Comparison of ENCODE assay signal across 45 mouse cellular contexts in genomic region chr5:120481205-120481604, GRCm38 (mm10). TPM values are rescaled to one million over a fixed set of nuclear protein-coding genes. Genes with fewer than 3 reads are reported as not detected.
"Had no signal": no experiment of that assay in that cellular context is flagged by ENCODE, and none has a peak within 500 bp of the region (broad histone marks: within the 10 kb centered on the region; RNA-seq: fewer than 3 reads in every experiment).

No protein-coding gene starts in this region.

- H3K4me2 ChIP-seq: limb, embryonic 12.5 days; limb, embryonic 13.5 days; limb, embryonic 15.5 days; liver, embryonic 11.5 days; liver, embryonic 12.5 days; liver, embryonic 13.5 days; liver, embryonic 15.5 days; lung, embryonic 14.5 days; lung, embryonic 15.5 days; midbrain, embryonic 11.5 days; midbrain, embryonic 12.5 days; midbrain, embryonic 13.5 days; midbrain, embryonic 15.5 days; neural tube, embryonic 12.5 days; neural tube, embryonic 13.5 days had no signal

- H3K4me3 ChIP-seq: limb, embryonic 10.5 days; limb, embryonic 12.5 days; limb, embryonic 13.5 days; limb, embryonic 15.5 days; liver, embryonic 12.5 days; liver, embryonic 13.5 days; liver, embryonic 15.5 days; lung, embryonic 15.5 days; megakaryocyte, embryonic 14.5 days; midbrain, embryonic 10.5 days; midbrain, embryonic 12.5 days; midbrain, embryonic 13.5 days; midbrain, embryonic 15.5 days; myocyte; neural tube, embryonic 12.5 days; neural tube, embryonic 13.5 days had no signal

- H3K36me3 ChIP-seq: liver, embryonic 15.5 days had no signal

- H3K4me1 ChIP-seq: limb, embryonic 12.5 days; limb, embryonic 13.5 days; limb, embryonic 15.5 days; liver, embryonic 12.5 days; liver, embryonic 13.5 days; liver, embryonic 15.5 days; lung, embryonic 15.5 days; midbrain, embryonic 15.5 days; neural tube, embryonic 12.5 days had no signal

- H3K9me3 ChIP-seq: limb, embryonic 10.5 days; limb, embryonic 12.5 days; limb, embryonic 13.5 days; limb, embryonic 15.5 days; liver, embryonic 12.5 days; liver, embryonic 13.5 days; liver, embryonic 15.5 days; lung, embryonic 15.5 days; midbrain, embryonic 10.5 days; midbrain, embryonic 12.5 days; midbrain, embryonic 13.5 days; midbrain, embryonic 15.5 days; neural tube, embryonic 12.5 days; neural tube, embryonic 13.5 days had no signal

- H3K27ac ChIP-seq: limb, embryonic 10.5 days; limb, embryonic 12.5 days; limb, embryonic 13.5 days; limb, embryonic 15.5 days; liver, embryonic 12.5 days; liver, embryonic 13.5 days; liver, embryonic 14.5 days; liver, embryonic 15.5 days; lung, embryonic 15.5 days; macrophage; midbrain, embryonic 10.5 days; midbrain, embryonic 12.5 days; midbrain, embryonic 13.5 days; midbrain, embryonic 15.5 days; neural tube, embryonic 12.5 days; neural tube, embryonic 13.5 days had no signal

- ATAC-seq: liver, embryonic 12.5 days; liver, postnatal 0 days; lung, postnatal 0 days; midbrain, embryonic 13.5 days; midbrain, embryonic 15.5 days; midbrain, embryonic 16.5 days had no signal

- H3K9ac ChIP-seq: limb, embryonic 12.5 days; limb, embryonic 13.5 days; limb, embryonic 15.5 days; liver, embryonic 12.5 days; liver, embryonic 13.5 days; liver, embryonic 14.5 days; liver, embryonic 15.5 days; liver, postnatal 0 days; lung, embryonic 14.5 days; lung, embryonic 15.5 days; midbrain, embryonic 12.5 days; midbrain, embryonic 13.5 days; midbrain, embryonic 15.5 days; neural tube, embryonic 12.5 days; neural tube, embryonic 13.5 days had no signal

- DNase-seq: left cerebral cortex, postnatal 4 days; liver; liver, embryonic 13.5 days; liver, postnatal 0 days; lung, adult 18-20 months; lung, adult 2 months; lung, embryonic 14.5 days; lung, postnatal 10 days; lung, postnatal 14 days; lung, postnatal 36 days; lung, postnatal 4 days; midbrain, embryonic 14.5 days had no signal

- H3K27me3 ChIP-seq: lung, embryonic 15.5 days; midbrain, embryonic 15.5 days; neural tube, embryonic 12.5 days; neural tube, embryonic 13.5 days had no signal

RNA-seq across cellular contexts. Expression of gene Sds, which starts 4.9 kb away (rescaled TPM):
- total RNA-seq: left cerebral cortex, postnatal 14 days; left cerebral cortex, postnatal 36 days; left cerebral cortex, postnatal 4 days; megakaryocyte progenitor cell, adult 5-6 weeks; megakaryocyte, adult 5-6 weeks; megakaryocyte-erythroid progenitor cell, adult 5-6 weeks; midbrain, postnatal 0 days; monocyte, adult 5-6 weeks had no signal
- polyA plus RNA-seq: limb, embryonic 10.5 days; limb, embryonic 11.5 days; limb, embryonic 12.5 days; limb, embryonic 13.5 days; liver, embryonic 11.5 days; liver, embryonic 12.5 days; liver, embryonic 13.5 days; lung, embryonic 14.5 days; lung, embryonic 15.5 days; lung, embryonic 16.5 days; lung, postnatal 0 days; macrophage; midbrain, embryonic 10.5 days; midbrain, embryonic 11.5 days; midbrain, embryonic 12.5 days; midbrain, embryonic 15.5 days; midbrain, embryonic 16.5 days; myocyte; neural tube, embryonic 11.5 days; neural tube, embryonic 12.5 days; neural tube, embryonic 13.5 days had no signal

RNA-seq across cellular contexts. Expression of gene Sdsl, which starts 8.6 kb away (rescaled TPM):
- total RNA-seq: monocyte, adult 5-6 weeks had no signal
- polyA plus RNA-seq: macrophage had no signal

RNA-seq across cellular contexts. Expression of gene Lhx5, which starts 49.7 kb away (rescaled TPM):
- total RNA-seq: left cerebral cortex, postnatal 36 days; liver, adult 2 months; megakaryocyte progenitor cell, adult 5-6 weeks; megakaryocyte, adult 5-6 weeks; megakaryocyte-erythroid progenitor cell, adult 5-6 weeks; monocyte, adult 5-6 weeks had no signal
- polyA plus RNA-seq: limb, embryonic 10.5 days; limb, embryonic 11.5 days; limb, embryonic 12.5 days; limb, embryonic 13.5 days; limb, embryonic 15.5 days; liver, adult 2 months; liver, embryonic 12.5 days; liver, embryonic 13.5 days; liver, embryonic 14.5 days; liver, embryonic 15.5 days; liver, embryonic 16.5 days; liver, postnatal 0 days; lung, adult 2 months; lung, embryonic 14.5 days; lung, embryonic 16.5 days; lung, postnatal 0 days; macrophage; myocyte had no signal
